Mouse (Mus musculus) adrenal gland (tissue): ENCODE results near the gene Gm21962.

Experiments
- intact Hi-C: fragments of 180-260 bp; cut with DNase I; formaldehyde crosslinking; loops from one replicate; pipeline ENCODE4 v1.15.1; 2025
- microRNA-seq, 2 experiments: library from miRNA; unstranded; fragments of <30 nt; microRNA quantifications; one replicate each; pipeline ENCODE4; 2019

Gene Gm21962

DNA sequence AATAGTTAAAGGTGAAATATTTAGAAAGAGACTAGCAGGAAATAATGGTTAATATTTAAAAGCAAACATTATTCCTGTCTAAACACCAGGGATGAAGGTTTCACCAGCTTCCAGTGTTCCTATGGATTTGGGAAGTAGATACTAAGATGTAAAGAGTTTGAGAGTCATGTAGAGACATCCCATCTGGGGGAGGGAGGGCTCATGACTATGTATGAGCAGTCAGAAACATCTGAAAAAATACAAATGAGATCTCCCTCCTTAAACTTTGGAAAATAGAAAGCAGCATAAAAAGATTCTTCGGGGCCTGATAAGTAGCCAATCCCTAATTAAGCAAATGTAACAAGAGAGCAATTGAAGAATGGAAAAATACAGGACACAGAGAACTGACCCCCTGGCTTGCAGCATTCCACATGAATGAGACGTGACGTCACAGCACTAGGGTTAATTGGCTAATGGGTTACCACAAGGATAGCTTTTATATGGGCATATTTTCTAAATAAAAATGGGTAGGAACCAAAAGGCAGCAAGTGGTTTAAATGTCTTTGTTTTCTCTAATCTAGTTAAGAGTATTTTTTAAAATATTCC is 45.3 kb downstream of the Gm21962 start:
- intact Hi-C loops, result no loop called here

Small RNA genes lying within 50 kb of the gene (microRNA-seq; reads per million reads assigned to microRNA genes)
- 0 reads per million in 2 experiments for gene Gm22468
